Mouse (Mus musculus): ENCODE data around the gene Hist2h2ab. TPM values are rescaled to one million over a fixed set of nuclear protein-coding genes. Genes with fewer than 3 reads are reported as not detected.
"Not testable (repeated sequence)": the region's sequence is repeated elsewhere in the genome, so short reads cannot be mapped to it uniquely, and the experiment has no call there.

Gene Hist2h2ab
- total RNA-seq (2021): 1 to 10 TPM in 1 of 2 experiments, under 1 TPM in 1; 0.87 to 1.2 TPM
- long read RNA-seq, experiment 1: 0 reads
- long read RNA-seq, experiment 2: 0 reads

GRCm38 (mm10) chr3:96219661-96220130 is at the start of gene Hist2h2ab, which contains the start of gene Bola1:
TSS of gene Hist2h2ab (plus strand) at chr3:96219865.
TSS of gene Bola1 (minus strand) at chr3:96219709.
- intact Hi-C loops (cut with DNase I): loop anchor here (2.0 to 5.0 kb wide), 3 partner anchors 43 to 152 kb away; partner anchors contain the start of genes Hist2h4 and Sf3b4
- peak; percentile 85 for DNase-seq
- no peak for TF ChIP-seq CTCF (IDR thresholded peaks at IDR 0.05)
- H3K27ac ChIP-seq: peak within 1 kb of the TSS; percentile 97
- peak within 1 kb of the TSS; percentile 89 for H3K4me3 ChIP-seq

- H3K4me3 ChIP-seq: peak overlapping the region; percentile 99
- no peak for TF ChIP-seq CTCF (IDR thresholded peaks at IDR 0.05)
- no peak for DNase-seq
- peak overlapping the region; percentile 100 for H3K27ac ChIP-seq
- intact Hi-C loops (cut with DNase I): loop anchor here (5.0 kb wide), 1 partner anchor 47 kb away; the partner anchor contains the start of genes Bola1 and Hist2h2ab
These were observed 49.4 kb upstream of the Hist2h2ab start for GRCm38 (mm10) chr3:96170276-96170675.

GRCm38 (mm10) chr3:96170976-96171545 is 48.6 kb upstream of the Hist2h2ab start:
- intact Hi-C loops (cut with DNase I): loop anchor here (5.0 kb wide), 1 partner anchor 46 kb away; the partner anchor contains the start of genes Bola1 and Hist2h2ab
- TF ChIP-seq CTCF (IDR thresholded peaks at IDR 0.05): no peak
- Histone ChIP-seq H3K4me3 (peak overlapping the region; percentile 99), H3K27ac (peak overlapping the region; percentile 100)
- no peak for DNase-seq

DNA sequence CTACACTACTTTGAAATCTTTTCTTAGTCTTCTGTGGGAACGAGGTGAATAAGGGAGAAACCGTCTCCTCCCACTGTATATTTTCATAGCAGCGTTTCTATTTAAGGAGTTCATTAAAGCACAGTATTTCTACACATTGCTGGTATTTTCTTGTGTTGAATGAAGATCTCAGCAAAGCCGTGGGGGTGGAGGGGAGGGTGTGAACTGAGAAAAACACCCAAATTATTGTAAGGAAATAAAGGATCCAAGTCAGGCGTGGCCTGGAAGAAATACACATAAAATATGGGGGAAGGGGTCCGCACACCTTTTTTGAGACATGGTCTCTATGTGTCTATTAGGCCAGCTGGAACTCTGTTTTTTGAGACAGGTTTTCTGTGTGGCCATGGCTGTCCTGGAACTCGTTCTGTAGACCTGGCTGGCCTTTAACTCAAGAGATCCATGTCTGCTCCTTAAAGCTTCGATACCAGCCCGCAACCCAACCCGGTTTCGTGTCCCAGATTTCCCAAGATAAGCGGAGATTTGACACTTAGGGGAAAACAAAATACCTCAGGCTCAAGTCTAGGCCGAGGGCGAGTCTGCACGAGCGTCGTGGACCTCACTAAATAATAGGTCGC is 48.0 kb upstream of the Hist2h2ab start:
- H3K4me3 ChIP-seq: peak overlapping the region; percentile 99
- H3K27ac ChIP-seq: peak overlapping the region; percentile 100
- no peak for TF ChIP-seq CTCF (IDR thresholded peaks at IDR 0.05)
- intact Hi-C loops (cut with DNase I): loop anchor here (5.0 kb wide), 1 partner anchor 46 kb away; the partner anchor contains the start of genes Bola1 and Hist2h2ab
- no peak for DNase-seq

GRCm38 (mm10) chr3:96172197-96173178 is 47.2 kb upstream of the Hist2h2ab start, which contains the start of gene Sf3b4:
TSS of gene Sf3b4 (plus strand) at chr3:96172332.
- TF ChIP-seq CTCF (IDR thresholded peaks at IDR 0.05): no peak
- H3K4me3 ChIP-seq: peak within 1 kb of the TSS; percentile 99
- intact Hi-C loops (cut with DNase I): loop anchor here (5.0 kb wide), 1 partner anchor 45 kb away; the partner anchor contains the start of genes Bola1 and Hist2h2ab
- peak; percentile 90 for DNase-seq
- peak within 1 kb of the TSS; percentile 100 for H3K27ac ChIP-seq

GRCm38 (mm10) chr3:96173185-96173584 is 46.5 kb upstream of the Hist2h2ab start:
- H3K27ac ChIP-seq: peak overlapping the region; percentile 100
- peak overlapping the region; percentile 99 for H3K4me3 ChIP-seq
- intact Hi-C loops (cut with DNase I): loop anchor here (5.0 kb wide), 1 partner anchor 44 kb away; the partner anchor contains the start of genes Bola1 and Hist2h2ab
- no peak for DNase-seq
- no peak for TF ChIP-seq CTCF (IDR thresholded peaks at IDR 0.05)

GRCm38 (mm10) chr3:96174042-96174441 is 45.6 kb upstream of the Hist2h2ab start:
- intact Hi-C loops (cut with DNase I): loop anchor here (5.0 kb wide), 1 partner anchor 43 kb away; the partner anchor contains the start of genes Bola1 and Hist2h2ab
- not testable (repeated sequence) for H3K27ac ChIP-seq, DNase-seq, H3K4me3 ChIP-seq

DNA sequence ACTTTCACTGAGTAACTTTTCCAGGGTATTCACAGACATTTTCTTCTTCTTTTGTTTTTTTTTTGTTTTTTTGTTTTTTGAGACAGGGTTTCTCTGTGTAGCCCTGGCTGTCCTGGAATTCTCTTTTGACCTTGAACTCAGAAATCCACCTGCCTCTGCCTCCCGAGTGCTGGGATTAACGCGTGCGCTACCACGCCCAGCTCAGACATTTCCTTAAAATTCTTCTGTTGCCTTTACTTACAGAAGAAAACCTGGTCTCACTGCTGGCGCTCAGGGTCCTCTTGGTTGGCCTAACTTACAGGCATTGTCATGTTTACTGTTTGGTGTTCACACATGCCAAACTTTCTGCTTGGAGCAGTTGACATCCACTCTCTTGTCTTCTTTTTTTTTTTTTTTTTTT is 44.4 kb upstream of the Hist2h2ab start:
- no peak for DNase-seq
- H3K27ac ChIP-seq: no peak overlapping the region
- intact Hi-C loops (cut with DNase I): no loop called here
- no peak for TF ChIP-seq CTCF (IDR thresholded peaks at IDR 0.05)
- H3K4me3 ChIP-seq: no peak overlapping the region

GRCm38 (mm10) chr3:96178427-96178826 is 41.2 kb upstream of the Hist2h2ab start:
- H3K27ac ChIP-seq: no peak overlapping the region
- intact Hi-C loops (cut with DNase I): no loop called here
- H3K4me3 ChIP-seq: no peak overlapping the region
- DNase-seq: no peak
- no peak for TF ChIP-seq CTCF (IDR thresholded peaks at IDR 0.05)

DNA sequence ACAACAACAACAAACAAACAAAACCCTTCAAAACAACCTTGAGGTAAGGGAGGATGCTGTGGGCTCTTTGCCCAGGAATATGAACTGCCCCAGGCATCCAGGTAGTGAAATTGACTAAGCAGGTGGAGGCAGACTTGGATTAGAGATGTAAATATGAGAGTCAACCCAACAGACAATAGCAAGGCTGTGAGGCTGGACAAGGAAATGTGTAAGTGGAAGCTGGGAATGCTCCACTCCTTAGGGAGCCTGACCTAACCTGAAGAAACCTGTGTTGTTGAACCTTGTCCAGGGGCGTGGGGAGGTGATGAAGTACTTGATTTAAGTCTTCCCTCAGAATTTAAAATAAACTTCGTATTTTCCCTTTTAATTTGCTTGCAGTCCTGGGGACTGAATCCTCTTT is 40.8 kb upstream of the Hist2h2ab start:
- no peak overlapping the region for H3K27ac ChIP-seq
- intact Hi-C loops (cut with DNase I): no loop called here
- DNase-seq: no peak
- no peak overlapping the region for H3K4me3 ChIP-seq
- no peak for TF ChIP-seq CTCF (IDR thresholded peaks at IDR 0.05)

DNA sequence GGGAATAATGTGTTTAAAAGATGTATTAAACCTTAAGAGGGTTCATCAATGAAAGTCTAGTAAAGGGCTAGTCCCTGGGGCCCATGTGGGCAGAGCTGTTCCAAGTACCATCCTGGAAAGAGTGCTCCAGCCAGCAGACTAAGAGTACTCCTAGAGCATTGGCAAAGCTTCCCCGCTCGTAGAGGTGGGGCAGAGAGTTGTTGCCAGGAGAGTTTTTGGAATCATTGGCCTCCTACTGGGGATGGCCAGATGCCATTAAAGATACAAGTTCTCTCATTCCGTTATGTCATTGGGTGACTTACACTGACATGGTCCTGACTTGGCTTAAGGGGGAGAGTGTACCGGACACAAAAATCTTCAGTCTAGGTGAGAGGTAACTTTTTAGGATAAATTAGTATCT is 40.1 kb upstream of the Hist2h2ab start:
- TF ChIP-seq CTCF (IDR thresholded peaks at IDR 0.05): no peak
- no peak overlapping the region; the same call in 1 of the 2 replicates for H3K27ac ChIP-seq
- intact Hi-C loops (cut with DNase I): no loop called here
- peak; percentile 66 for DNase-seq
- H3K4me3 ChIP-seq: no peak overlapping the region

Measured in gastrocnemius, adult 2 months (tissue).